Mouse (Mus musculus) heart, embryonic 14.5 days (tissue): ENCODE results near the gene Iqsec3. TPM values are rescaled to one million over a fixed set of nuclear protein-coding genes. Genes with fewer than 3 reads are reported as not detected.

Source experiments
- ATAC-seq: fragments of 200-750 bp; cut with Nextera tagmentation; 2 replicates; pipeline ENCODE4 v1.8.0; 2017; ENCODE audit warnings: low read depth, moderate TSS enrichment; ENCODE audit not compliant: insufficient number of reproducible peaks, insufficient read depth, low FRiP score
- H3K27ac ChIP-seq, 2 experiments: fragments of 200-500 bp in 1 of 2; fragments of 300-500 bp in 1 of 2; sonication (generic) in 1 of 2; replicated peaks in 1 of 2; 2 replicates each; pipeline ENCODE4 v1.5.1; 2012 to 2014; ENCODE audit warnings: low read depth in 2 of 2, low read length in 2 of 2, control low read depth in 1 of 2, mild to moderate bottlenecking in 1 of 2, mixed read lengths in 1 of 2; ENCODE audit not compliant: control insufficient read depth in 1 of 2, insufficient read depth in 1 of 2
- H3K27me3 ChIP-seq: fragments of 300-500 bp; sonication (generic); 2 replicates; pipeline ENCODE4 v1.6.1; 2014; ENCODE audit warnings: mild to moderate bottlenecking, low read length, control low read depth; ENCODE audit not compliant: control insufficient read depth, insufficient read depth
- H3K36me3 ChIP-seq: fragments of 300-500 bp; sonication (generic); 2 replicates; pipeline ENCODE4 v1.6.1; 2014; ENCODE audit warnings: mild to moderate bottlenecking, control low read depth, low read length, mixed read lengths; ENCODE audit not compliant: control insufficient read depth, insufficient read depth
- H3K4me1 ChIP-seq, 2 experiments: fragments of 200-500 bp in 1 of 2; fragments of 300-500 bp in 1 of 2; sonication (generic) in 1 of 2; 2 replicates each; pipeline ENCODE4 v1.6.1; 2012 to 2014; ENCODE audit warnings: low read length in 2 of 2, control low read depth in 1 of 2, mixed read lengths in 1 of 2; ENCODE audit not compliant: control insufficient read depth in 2 of 2, insufficient read depth in 2 of 2
- H3K4me2 ChIP-seq: fragments of 300-500 bp; sonication (generic); 2 replicates; pipeline ENCODE4 v1.6.1; 2014; ENCODE audit warnings: mild to moderate bottlenecking, low read length
- H3K4me3 ChIP-seq, 2 experiments: fragments of 200-500 bp in 1 of 2; fragments of 300-500 bp in 1 of 2; sonication (generic) in 1 of 2; 2 replicates each; pipeline ENCODE4 v1.5.1; 2012 to 2014; ENCODE audit warnings: low read length in 2 of 2, mild to moderate bottlenecking in 2 of 2, control low read depth in 1 of 2, low read depth in 1 of 2, moderate library complexity in 1 of 2; ENCODE audit not compliant: control insufficient read depth in 1 of 2, insufficient read depth in 1 of 2
- H3K9ac ChIP-seq: fragments of 300-500 bp; sonication (generic); 2 replicates; pipeline ENCODE4 v1.6.1; 2014; ENCODE audit warnings: mild to moderate bottlenecking, low read length
- H3K9me3 ChIP-seq: fragments of 300-500 bp; sonication (generic); 2 replicates; pipeline ENCODE4 v1.6.1; 2016; ENCODE audit warnings: low read length, control low read depth; ENCODE audit not compliant: control insufficient read depth
- WGBS: fragments of 180-500 bp; shearing (Covaris S2); extraction: QIAGEN DNeasy Blood & Tissue Kit; methylation state at CpG from one replicate; pipeline ENCODE4 v1.1.7; 2014; 5-methylcytosine and 5-hydroxymethylcytosine counted together
- polyA plus RNA-seq: library from polyadenylated mRNA; unstranded; fragments of >200 nt; fragmentation: Nextera tagmentation; extraction: Ambion mirVana; gene quantifications from 2 replicates; pipeline ENCODE4 v1.2.1, GENCODE M21; 2014

The Iqsec3 gene
- polyA plus RNA-seq, 1 experiment from 2014 or later = not detected

- H3K9me3 ChIP-seq = no peaks in the 10 kb centered on the region
- H3K36me3 ChIP-seq = no peaks in the 10 kb centered on the region
- no peak overlapping the region for H3K9ac ChIP-seq
- no peak overlapping the region for H3K4me2 ChIP-seq
- WGBS = 75% methylated on average over 4 of the region's 4 CpGs
- no peak for ATAC-seq
- 0 out of 2 replicates have a peak, but pooled peaks cover 2% of the 10 kb centered on the region for H3K27me3 ChIP-seq
- no peak overlapping the region for H3K4me3 ChIP-seq
- no peaks in the 10 kb centered on the region for H3K4me1 ChIP-seq
- no peak overlapping the region for H3K27ac ChIP-seq
Measured at GRCm38 (mm10) chr6:121494319-121494718, 20.8 kb upstream of the Iqsec3 start.

GRCm38 (mm10) chr6:121491339-121491738, 17.9 kb upstream of the Iqsec3 start:
- Histone ChIP-seq H3K4me1 (no peaks in the 10 kb centered on the region), H3K27ac (no peak overlapping the region), H3K4me3 (no peak overlapping the region), H3K9me3 (no peaks in the 10 kb centered on the region), H3K4me2 (no peak overlapping the region), H3K27me3 (no peaks in the 10 kb centered on the region), H3K9ac (no peak overlapping the region), H3K36me3 (no peaks in the 10 kb centered on the region)
- WGBS = 80% methylated on average over 5 of the region's 5 CpGs
- no peak for ATAC-seq

GRCm38 (mm10) chr6:121472273-121472672, 1.2 kb downstream of the Iqsec3 start:
- Histone ChIP-seq H3K4me2 (no peak overlapping the region), H3K27me3 (peaks cover 33% of the 10 kb centered on the region), H3K4me3 (no peak overlapping the region), H3K9me3 (no peaks in the 10 kb centered on the region), H3K9ac (no peak overlapping the region), H3K27ac (no peak overlapping the region), H3K4me1 (peaks cover 0 to 4% of the 10 kb centered on the region in 2 experiments; a peak in 1 of 4 replicates), H3K36me3 (no peaks in the 10 kb centered on the region)
- 35% methylated on average over 5 of the region's 5 CpGs for WGBS
- ATAC-seq = no peak

- peaks cover 12% of the 10 kb centered on the region; the same call in 1 of the 2 replicates for H3K27me3 ChIP-seq
- H3K27ac ChIP-seq = no peak overlapping the region
- no peak overlapping the region for H3K4me2 ChIP-seq
Measured at GRCm38 (mm10) chr6:121468235-121468634, 5.2 kb downstream of the Iqsec3 start.

GRCm38 (mm10) chr6:121462628-121463340, 10.7 kb downstream of the Iqsec3 start:
- WGBS = 3% methylated on average over 28 of the region's 28 CpGs
- Histone ChIP-seq H3K4me1 (peaks cover 0 to 3% of the 10 kb centered on the region in 2 experiments; a peak in 2 of 4 replicates), H3K36me3 (no peaks in the 10 kb centered on the region), H3K27me3 (peaks cover 31% of the 10 kb centered on the region), H3K9ac (no peak overlapping the region), H3K4me2 (peak overlapping the region; percentile 38), H3K27ac (no peak overlapping the region), H3K4me3 (no peak overlapping the region), H3K9me3 (no peaks in the 10 kb centered on the region)
- ATAC-seq = no peak

More at GRCm38 (mm10) chr6:121468235-121468634, 5.2 kb downstream of the Iqsec3 start:
- H3K4me3 ChIP-seq = no peak overlapping the region
- H3K36me3 ChIP-seq = no peaks in the 10 kb centered on the region
- no peak overlapping the region for H3K9ac ChIP-seq
- ATAC-seq = no peak
- no peaks in the 10 kb centered on the region for H3K9me3 ChIP-seq
- H3K4me1 ChIP-seq = no peaks in the 10 kb centered on the region; a peak in 1 of 4 replicates

- Histone ChIP-seq H3K27me3 (peaks cover 28% of the 10 kb centered on the region), H3K4me3 (no peak overlapping the region), H3K27ac (no peak overlapping the region), H3K4me1 (no peaks in the 10 kb centered on the region), H3K9me3 (no peaks in the 10 kb centered on the region), H3K9ac (no peak overlapping the region), H3K36me3 (no peaks in the 10 kb centered on the region), H3K4me2 (no peak overlapping the region)
- 48% methylated on average over 8 of the region's 8 CpGs for whole genome bisulfite sequencing
- ATAC-seq = no peak
Measured at GRCm38 (mm10) chr6:121457381-121457780, 16.1 kb downstream of the Iqsec3 start.

DNA sequence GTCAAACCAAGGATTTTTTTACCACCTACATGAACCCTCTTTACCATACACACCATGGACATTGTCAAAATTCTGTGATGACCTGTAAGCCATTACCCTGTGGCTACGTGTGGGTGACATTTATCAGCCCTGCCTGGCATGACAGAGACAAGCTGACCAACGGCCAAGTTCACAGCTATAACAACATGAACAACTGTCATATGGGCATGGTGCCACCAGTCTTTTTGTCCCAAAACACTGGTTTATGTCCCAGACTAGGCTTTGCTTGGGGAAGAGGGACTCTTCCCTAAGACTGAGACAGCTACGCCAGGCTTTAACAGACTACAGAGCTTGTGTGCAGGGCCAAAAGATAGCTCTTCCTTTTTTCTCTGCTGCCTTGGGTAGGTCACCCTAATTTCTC, 16.8 kb downstream of the Iqsec3 start:
- Histone ChIP-seq H3K27ac (no peak overlapping the region), H3K4me1 (no peaks in the 10 kb centered on the region), H3K4me2 (no peak overlapping the region), H3K9ac (no peak overlapping the region), H3K9me3 (no peaks in the 10 kb centered on the region), H3K36me3 (no peaks in the 10 kb centered on the region), H3K27me3 (peaks cover 23% of the 10 kb centered on the region), H3K4me3 (no peak overlapping the region)
- 65% methylated on average over 3 of the region's 3 CpGs for WGBS
- no peak for ATAC-seq
